Mouse (Mus musculus): Measurements from ENCODE around the gene Mta3. TPM values are rescaled to one million over a fixed set of nuclear protein-coding genes. Genes with fewer than 3 reads are reported as not detected.

Mta3 gene
- total RNA-seq, 2 experiments from 2014 or later: 90.6 to 93.6 TPM

DNA sequence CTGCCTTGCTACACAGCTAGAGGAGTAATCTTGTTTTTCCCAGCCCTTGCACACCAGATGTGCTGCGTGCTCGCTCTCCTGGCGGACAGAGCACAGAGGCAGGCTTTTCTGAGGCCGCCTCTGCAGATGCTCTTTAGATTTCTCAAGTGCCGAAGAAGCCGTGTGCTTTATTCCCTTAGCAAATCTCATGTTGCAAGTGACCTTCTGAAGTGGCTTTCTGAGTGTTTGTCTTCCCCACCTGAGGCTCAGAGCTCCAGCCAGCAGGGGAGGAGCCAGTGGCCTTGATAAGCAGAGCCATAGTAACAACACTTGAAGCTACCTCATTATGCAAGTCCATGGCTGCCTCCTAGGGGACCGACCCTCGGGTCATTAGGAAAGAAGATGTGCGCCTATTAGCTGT, 98.0 kb downstream of the Mta3 start:
- DNase-seq (ENCODE audit: extremely low spot score in 1 of 2, low spot score in 2 of 2): no peak
- H3K4me3 ChIP-seq: no peak overlapping the region
- H3K27ac ChIP-seq: no peak overlapping the region
- TF ChIP-seq CTCF (IDR thresholded peaks at IDR 0.05): no peak
- intact Hi-C loops (cut with DNase I): no loop called here

GRCm38 (mm10) chr17:83805078-83805477, 99.1 kb downstream of the Mta3 start:
- TF ChIP-seq CTCF (IDR thresholded peaks at IDR 0.05): no peak
- intact Hi-C loops (cut with DNase I): loop anchor here (5.0 kb wide), 1 partner anchor 173 kb away; the partner anchor contains the start of gene Kcng3
- no peak for DNase-seq (ENCODE audit: extremely low spot score in 1 of 2, low spot score in 2 of 2)
- Histone ChIP-seq H3K4me3 (no peak overlapping the region), H3K27ac (no peak overlapping the region)

DNA sequence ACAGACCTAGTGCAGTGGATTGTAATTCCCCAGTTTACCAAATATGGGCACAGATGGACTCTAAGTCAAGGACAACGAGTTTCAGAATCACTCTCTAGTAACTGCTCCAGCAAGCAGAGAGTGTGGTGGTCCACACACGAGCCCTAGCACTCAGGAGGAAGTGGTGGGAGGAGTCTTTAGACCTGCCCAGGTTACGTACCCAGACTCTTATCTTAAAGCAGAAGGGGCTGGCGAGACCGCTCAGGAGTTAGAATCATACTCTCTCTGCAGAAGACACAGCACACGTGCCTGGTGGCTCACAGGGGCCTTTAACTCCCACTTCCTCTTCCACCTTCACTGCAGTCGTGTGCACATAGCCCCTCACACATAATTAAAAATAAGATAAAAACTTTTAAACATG, 101.4 kb downstream of the Mta3 start:
- intact Hi-C loops (cut with DNase I): loop anchor here (5.0 kb wide), 1 partner anchor 175 kb away; the partner anchor contains the start of gene Kcng3
- H3K4me3 ChIP-seq: no peak overlapping the region
- DNase-seq (ENCODE audit: extremely low spot score in 1 of 2, low spot score in 2 of 2): no peak
- H3K27ac ChIP-seq: no peak overlapping the region
- no peak for TF ChIP-seq CTCF (IDR thresholded peaks at IDR 0.05)

- peak; percentile 84 for TF ChIP-seq CTCF (IDR thresholded peaks at IDR 0.05)
- intact Hi-C loops (cut with DNase I): loop anchor here (2.0 to 5.0 kb wide), 2 partner anchors 43 to 176 kb away; partner anchors contain the start of gene Kcng3
- Histone ChIP-seq H3K4me3 (no peak overlapping the region), H3K27ac (no peak overlapping the region)
- DNase-seq (ENCODE audit: extremely low spot score in 1 of 2, low spot score in 2 of 2): peak; percentile 61 to 69
These were observed 101.9 kb downstream of the Mta3 start for GRCm38 (mm10) chr17:83807778-83808398.

DNA sequence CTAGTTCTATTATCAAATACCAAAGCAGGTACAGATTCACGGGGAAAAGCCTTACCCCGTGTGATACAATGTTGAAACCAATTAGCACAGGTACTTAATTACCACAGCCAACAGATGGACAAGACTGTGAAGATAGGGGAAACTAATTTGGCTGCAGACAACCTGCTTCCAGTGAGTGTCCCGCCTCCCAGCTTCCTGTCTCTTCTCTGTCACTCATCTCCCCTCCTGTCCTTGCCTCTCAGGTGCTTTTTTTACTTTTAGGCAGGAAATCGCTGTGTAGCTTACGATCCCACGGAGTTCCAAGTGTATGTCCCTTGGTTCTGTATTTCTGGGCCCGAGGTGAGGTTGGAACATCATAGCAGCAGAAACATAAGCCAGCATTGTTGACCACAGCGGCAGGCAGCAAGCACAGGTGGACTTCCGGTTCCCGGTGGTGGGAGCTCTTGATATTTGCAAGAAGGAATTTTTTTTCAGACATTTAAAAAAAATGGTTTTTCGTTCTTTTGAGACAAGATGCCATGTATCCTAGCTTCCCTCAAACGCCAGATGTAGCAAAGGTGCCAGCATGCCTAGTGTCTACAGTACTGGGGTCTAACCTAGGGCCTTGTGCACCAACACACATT, 102.6 kb downstream of the Mta3 start:
- Histone ChIP-seq H3K27ac (no peak overlapping the region), H3K4me3 (no peak overlapping the region)
- intact Hi-C loops (cut with DNase I): loop anchor here (2.0 to 5.0 kb wide), 2 partner anchors 42 to 176 kb away; partner anchors contain the start of gene Kcng3
- no peak for DNase-seq (ENCODE audit: extremely low spot score in 1 of 2, low spot score in 2 of 2)
- TF ChIP-seq CTCF (IDR thresholded peaks at IDR 0.05): no peak

- intact Hi-C loops (cut with DNase I): loop anchor here (2.0 to 5.0 kb wide), 2 partner anchors 41 to 177 kb away; partner anchors contain the start of gene Kcng3
These were observed 103.3 kb downstream of the Mta3 start for GRCm38 (mm10) chr17:83809197-83809829.

GRCm38 (mm10) chr17:83810285-83810684, 104.3 kb downstream of the Mta3 start:
- Histone ChIP-seq H3K27ac (no peak overlapping the region), H3K4me3 (no peak overlapping the region)
- DNase-seq (ENCODE audit: extremely low spot score in 1 of 2, low spot score in 2 of 2): no peak
- intact Hi-C loops (cut with DNase I): loop anchor here (5.0 kb wide), 1 partner anchor 458 kb away; the partner anchor contains the start of gene Eml4
- no peak for TF ChIP-seq CTCF (IDR thresholded peaks at IDR 0.05)

More at GRCm38 (mm10) chr17:83809197-83809829, 103.3 kb downstream of the Mta3 start:
- no peak overlapping the region for H3K27ac ChIP-seq
- no peak for DNase-seq (ENCODE audit: extremely low spot score in 1 of 2, low spot score in 2 of 2)
- H3K4me3 ChIP-seq: no peak overlapping the region
- TF ChIP-seq CTCF (IDR thresholded peaks at IDR 0.05): no peak

- H3K4me3 ChIP-seq: no peak overlapping the region
- no peak overlapping the region for H3K27ac ChIP-seq
- DNase-seq (ENCODE audit: extremely low spot score in 1 of 2, low spot score in 2 of 2): no peak
- TF ChIP-seq CTCF (IDR thresholded peaks at IDR 0.05): no peak
- intact Hi-C loops (cut with DNase I): loop anchor here (5.0 kb wide), 1 partner anchor 460 kb away; the partner anchor contains the start of gene Eml4
These were observed 106.4 kb downstream of the Mta3 start for GRCm38 (mm10) chr17:83812200-83812944.

DNA sequence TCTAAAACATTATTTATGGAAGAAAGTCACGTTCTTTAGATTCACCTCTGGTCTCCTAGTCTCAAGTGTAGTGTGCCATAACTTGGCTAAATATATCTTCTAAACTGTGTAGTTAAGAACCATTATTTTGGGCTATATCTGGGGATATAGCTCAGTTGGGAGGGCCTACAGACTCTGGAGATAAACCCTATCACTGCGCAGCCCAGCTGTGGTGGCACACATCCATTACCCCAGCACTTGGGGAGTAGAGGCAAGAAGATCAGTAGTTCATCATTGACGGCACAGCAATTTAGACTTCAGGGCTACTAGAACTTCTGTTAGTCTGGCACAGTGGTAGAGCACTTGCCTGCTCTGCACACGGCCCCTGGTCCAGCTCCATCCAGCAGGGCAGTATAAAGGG, 107.1 kb downstream of the Mta3 start:
- TF ChIP-seq CTCF (IDR thresholded peaks at IDR 0.05): no peak
- no peak for DNase-seq (ENCODE audit: extremely low spot score in 1 of 2, low spot score in 2 of 2)
- H3K27ac ChIP-seq: no peak overlapping the region
- intact Hi-C loops (cut with DNase I): loop anchor here (5.0 kb wide), 1 partner anchor 461 kb away; the partner anchor contains the start of gene Eml4
- no peak overlapping the region for H3K4me3 ChIP-seq

- TF ChIP-seq CTCF (IDR thresholded peaks at IDR 0.05): no peak
- intact Hi-C loops (cut with DNase I): no loop called here
- no peak for DNase-seq (ENCODE audit: extremely low spot score in 1 of 2, low spot score in 2 of 2)
- H3K4me3 ChIP-seq: no peak overlapping the region
- H3K27ac ChIP-seq: no peak overlapping the region
These were observed 111.0 kb downstream of the Mta3 start for GRCm38 (mm10) chr17:83816996-83817395.

GRCm38 (mm10) chr17:83819503-83819902, 113.5 kb downstream of the Mta3 start:
- no peak for TF ChIP-seq CTCF (IDR thresholded peaks at IDR 0.05)
- DNase-seq (ENCODE audit: extremely low spot score in 1 of 2, low spot score in 2 of 2): no peak
- intact Hi-C loops (cut with DNase I): no loop called here
- H3K4me3 ChIP-seq: no peak overlapping the region
- no peak overlapping the region for H3K27ac ChIP-seq
